Mouse (Mus musculus) liver, postnatal 0 days (tissue): ENCODE results near the gene Aga. TPM values are rescaled to one million over a fixed set of nuclear protein-coding genes. Genes with fewer than 3 reads are reported as not detected.

Experiments
- ATAC-seq: fragments of 200-750 bp; cut with Nextera tagmentation; 2 replicates; pipeline ENCODE4 v1.8.0; 2017; ENCODE audit warnings: mild to moderate bottlenecking, moderate library complexity
- DNase-seq: peaks from one replicate; pipeline ENCODE4 v3.0.0-alpha.2; 2016
- H3K27ac ChIP-seq: fragments of 300-500 bp; sonication (generic); 2 replicates; pipeline ENCODE4 v1.5.1; 2014; ENCODE audit warnings: antibody characterized with exemption, moderate library complexity, mild to moderate bottlenecking, low read depth
- H3K27me3 ChIP-seq: fragments of 300-500 bp; sonication (generic); 2 replicates; pipeline ENCODE4 v1.6.1; 2014; ENCODE audit warnings: low read length, control low read depth, mixed read lengths; ENCODE audit not compliant: insufficient read depth
- H3K36me3 ChIP-seq: fragments of 300-500 bp; sonication (generic); replicated peaks from 2 replicates; pipeline ENCODE4 v1.6.1; 2014; ENCODE audit warnings: mild to moderate bottlenecking, control low read depth, low read length, moderate library complexity, mixed read lengths; ENCODE audit not compliant: insufficient read depth
- H3K4me1 ChIP-seq: fragments of 300-500 bp; sonication (generic); 2 replicates; pipeline ENCODE4 v1.6.1; 2014; ENCODE audit warnings: antibody characterized with exemption, mild to moderate bottlenecking, control low read depth; ENCODE audit not compliant: insufficient read depth
- H3K4me2 ChIP-seq: fragments of 300-500 bp; sonication (generic); 2 replicates; pipeline ENCODE4 v1.6.1; 2014; ENCODE audit warnings: low read depth, mild to moderate bottlenecking, low read length, moderate library complexity, mixed read lengths
- H3K4me3 ChIP-seq: fragments of 300-500 bp; sonication (generic); 2 replicates; pipeline ENCODE4 v1.5.1; 2014; ENCODE audit warnings: low read depth, low read length
- H3K9ac ChIP-seq: fragments of 300-500 bp; sonication (generic); replicated peaks from 2 replicates; pipeline ENCODE4 v1.6.1; 2014; ENCODE audit warnings: mild to moderate bottlenecking, moderate library complexity
- H3K9me3 ChIP-seq: fragments of 300-500 bp; sonication (generic); 2 replicates; pipeline ENCODE4 v1.6.1; 2016; ENCODE audit warnings: mild to moderate bottlenecking, control low read depth, low read length, mixed read lengths
- CTCF ChIP-seq: sonication (generic); IDR thresholded peaks from 2 replicates; pipeline ENCODE4 v1.5.1; 2016; ENCODE audit warnings: antibody characterized with exemption, low read depth
- EP300 ChIP-seq: IDR thresholded peaks from 2 replicates; pipeline ENCODE4 v1.6.1; 2016; ENCODE audit warnings: antibody characterized with exemption, low read depth, mild to moderate bottlenecking
- WGBS: fragments of 180-500 bp; shearing (Covaris S2); extraction: QIAGEN DNeasy Blood & Tissue Kit; methylation state at CpG from one replicate; pipeline ENCODE4 v1.1.7; 2014; ENCODE audit not compliant: insufficient replicate concordance; 5-methylcytosine and 5-hydroxymethylcytosine counted together
- polyA plus RNA-seq: library from polyadenylated mRNA; unstranded; fragments of >200 nt; fragmentation: Nextera tagmentation; extraction: Ambion mirVana; gene quantifications from 2 replicates; pipeline ENCODE4 v1.2.1, GENCODE M21; 2015

Aga gene
- polyA plus RNA-seq, 1 experiment from 2014 or later, result 27.5 TPM

DNA sequence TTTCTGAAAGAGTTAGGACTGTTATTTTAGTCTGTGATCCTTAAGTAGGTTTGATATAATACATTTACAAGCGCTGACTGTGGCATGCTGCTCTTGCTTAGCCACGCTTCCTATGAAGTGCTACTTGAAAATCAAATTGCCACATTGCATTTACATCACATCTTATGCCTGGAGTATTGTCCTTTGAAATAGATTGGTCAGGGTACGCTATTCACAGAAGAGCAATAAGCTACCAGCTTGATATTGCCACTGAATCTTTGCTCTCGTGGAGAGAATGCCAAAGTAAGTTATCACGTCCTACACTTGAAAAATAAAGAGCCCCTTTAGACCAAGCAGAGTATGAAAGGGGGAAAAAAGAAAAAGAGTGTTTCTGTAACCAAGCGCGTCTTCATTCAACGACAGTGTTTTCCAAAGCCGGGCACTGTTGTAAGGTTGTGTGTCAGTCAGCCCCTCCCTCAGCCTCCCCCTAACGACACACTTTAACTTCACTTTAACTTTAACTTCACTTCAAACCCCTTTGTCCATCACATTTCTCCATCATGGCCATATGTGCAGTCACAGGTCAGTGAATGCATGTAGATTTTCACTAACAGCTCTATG is 51.0 kb downstream of the Aga start:
- no peak overlapping the region for H3K4me3 ChIP-seq
- TF ChIP-seq EP300, result no peak
- TF ChIP-seq CTCF, result no peak
- H3K27ac ChIP-seq, result no peak overlapping the region
- H3K36me3 ChIP-seq, result no peaks in the 10 kb centered on the region
- H3K4me1 ChIP-seq, result no peaks in the 10 kb centered on the region
- no peak overlapping the region for H3K4me2 ChIP-seq
- ATAC-seq (no peak), DNase-seq (no peak)
- no peaks in the 10 kb centered on the region for H3K9me3 ChIP-seq
- 81% methylated on average over 10 of the region's 10 CpGs for WGBS
- no peaks in the 10 kb centered on the region for H3K27me3 ChIP-seq
- no peak overlapping the region for H3K9ac ChIP-seq

GRCm38 (mm10) chr8:53566223-53566622 is 54.7 kb downstream of the Aga start:
- TF ChIP-seq CTCF, result no peak
- Histone ChIP-seq H3K9ac (no peak overlapping the region), H3K4me3 (no peak overlapping the region), H3K9me3 (no peaks in the 10 kb centered on the region), H3K36me3 (no peaks in the 10 kb centered on the region), H3K4me2 (no peak overlapping the region), H3K27ac (no peak overlapping the region), H3K4me1 (no peaks in the 10 kb centered on the region), H3K27me3 (no peaks in the 10 kb centered on the region)
- DNase-seq, result no peak
- 82% methylated on average over 6 of the region's 6 CpGs for WGBS
- no peak for ATAC-seq

Other genes starting within 250 kb of the Aga start
- 20.5 and 21.8 TPM in 2 replicates for gene Neil3, start 127.3 kb downstream of the Aga start, polyA plus RNA-seq